Mouse (Mus musculus) frontal cortex, postnatal 14 days (tissue): ENCODE data around the gene Mis12.

Experiments
- DNase-seq, 2 experiments: peaks; one replicate each; pipeline ENCODE4 v3.0.0; 2022; ENCODE audit warnings: low spot score in 2 of 2

The Mis12 gene

GRCm38 (mm10) chr11:71017051-71017450 lies 2.4 kb upstream of the Mis12 start:
- DNase-seq: no peak

GRCm38 (mm10) chr11:71018416-71019200 lies 803 bp upstream of the Mis12 start:
- no peak for DNase-seq

GRCm38 (mm10) chr11:71028280-71028679 lies 8.9 kb downstream of the Mis12 start:
- no peak for DNase-seq

DNA sequence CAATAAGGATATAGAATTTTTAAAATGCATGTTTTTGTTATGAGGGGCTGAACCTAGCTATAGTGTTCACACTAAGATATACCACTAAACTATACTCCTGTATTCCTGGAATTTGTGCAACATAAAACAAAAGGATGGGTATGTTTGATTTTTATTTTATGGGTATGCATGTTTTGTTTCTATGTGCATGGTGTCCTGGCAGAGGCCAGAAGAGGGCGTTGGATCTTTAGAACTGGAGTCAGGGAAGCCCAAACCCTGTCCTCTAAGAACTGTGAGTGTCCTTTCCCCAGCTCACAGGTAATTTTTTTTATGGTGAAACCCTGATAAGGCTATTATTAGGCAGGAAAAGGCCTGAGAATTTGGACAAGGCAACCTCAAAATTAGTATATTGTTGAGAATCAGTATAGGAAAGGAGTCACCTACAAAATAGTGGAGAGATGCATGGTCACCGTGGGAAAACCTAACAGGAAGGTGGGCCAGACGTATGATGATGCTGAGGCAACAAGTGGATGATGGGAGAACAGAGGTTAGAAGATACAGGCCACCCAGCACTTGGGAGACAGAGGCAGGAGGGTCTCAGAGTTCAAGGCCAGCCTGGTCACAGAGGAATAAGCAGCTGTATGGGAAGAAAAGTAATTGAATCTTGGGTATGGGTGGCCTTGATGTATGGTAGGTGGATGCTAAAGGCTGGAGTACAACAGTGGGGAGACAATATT lies 10.2 kb downstream of the Mis12 start:
- DNase-seq: no peak

- DNase-seq: no peak
These were observed 12.7 kb downstream of the Mis12 start for GRCm38 (mm10) chr11:71032070-71032469.

- DNase-seq: peak; percentile 13 to 14
These were observed 13.2 kb downstream of the Mis12 start for GRCm38 (mm10) chr11:71032491-71033162.

DNA sequence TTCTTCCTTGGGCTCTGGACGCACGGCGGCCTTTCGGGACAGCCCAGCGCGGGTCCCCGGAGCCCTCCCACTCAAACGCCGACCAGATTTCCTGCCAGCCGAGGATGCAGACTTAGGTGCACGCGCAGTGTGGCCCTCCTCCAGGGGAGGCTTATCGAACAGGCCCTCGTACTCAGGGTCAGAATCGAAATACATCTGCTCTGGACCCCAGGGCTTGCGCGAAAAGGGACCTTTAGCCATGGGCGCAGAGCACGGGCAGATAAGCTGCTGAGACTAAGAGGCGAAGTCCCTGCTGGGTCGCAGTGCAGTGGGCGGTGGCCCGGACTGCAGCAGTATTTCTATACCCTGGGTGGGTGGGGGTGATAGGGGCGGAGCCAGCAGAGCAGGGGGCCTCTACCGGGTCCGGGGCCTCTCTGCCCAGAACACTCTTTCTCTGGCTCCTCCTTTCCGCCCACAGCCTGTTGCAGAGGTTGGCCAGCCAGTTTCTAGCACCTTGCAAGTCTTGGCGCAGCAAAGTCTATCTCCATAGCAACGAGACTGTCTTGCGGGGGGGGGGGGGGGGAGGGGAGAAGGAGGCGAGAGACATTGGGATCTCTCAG lies 13.9 kb downstream of the Mis12 start, which contains the start of gene 6330403K07Rik:
6330403K07Rik (minus strand) TSS at position 351 of the 599 bp plus-strand sequence.
- peak; percentile 34 to 65 for DNase-seq

- no peak for DNase-seq
These were observed 20.3 kb downstream of the Mis12 start for GRCm38 (mm10) chr11:71039526-71040298.

- no peak for DNase-seq
These were observed 33.1 kb downstream of the Mis12 start for GRCm38 (mm10) chr11:71052554-71052953.

- no peak for DNase-seq
These were observed 56.9 kb downstream of the Mis12 start for GRCm38 (mm10) chr11:71076342-71076741.
